Mouse (Mus musculus) left cerebral cortex, postnatal 14 days (tissue): ENCODE measurements at regions not wholly inside any gene's neighbourhood (a gene's known extent, or its start where the extent isn't known, plus 50 kb on each side); places are given as distances from the start of the nearest gene placed in this dataset.

Source experiments
- DNase-seq, 2 experiments: peaks; one replicate each; pipeline ENCODE4 v3.0.0; 2021 to 2022; ENCODE audit warnings: low spot score in 2 of 2, mixed read lengths in 1 of 2
- intact Hi-C: fragments of 180-260 bp; cut with DNase I; formaldehyde crosslinking; loops from one replicate; pipeline ENCODE4 v1.15.1; 2025

DNA sequence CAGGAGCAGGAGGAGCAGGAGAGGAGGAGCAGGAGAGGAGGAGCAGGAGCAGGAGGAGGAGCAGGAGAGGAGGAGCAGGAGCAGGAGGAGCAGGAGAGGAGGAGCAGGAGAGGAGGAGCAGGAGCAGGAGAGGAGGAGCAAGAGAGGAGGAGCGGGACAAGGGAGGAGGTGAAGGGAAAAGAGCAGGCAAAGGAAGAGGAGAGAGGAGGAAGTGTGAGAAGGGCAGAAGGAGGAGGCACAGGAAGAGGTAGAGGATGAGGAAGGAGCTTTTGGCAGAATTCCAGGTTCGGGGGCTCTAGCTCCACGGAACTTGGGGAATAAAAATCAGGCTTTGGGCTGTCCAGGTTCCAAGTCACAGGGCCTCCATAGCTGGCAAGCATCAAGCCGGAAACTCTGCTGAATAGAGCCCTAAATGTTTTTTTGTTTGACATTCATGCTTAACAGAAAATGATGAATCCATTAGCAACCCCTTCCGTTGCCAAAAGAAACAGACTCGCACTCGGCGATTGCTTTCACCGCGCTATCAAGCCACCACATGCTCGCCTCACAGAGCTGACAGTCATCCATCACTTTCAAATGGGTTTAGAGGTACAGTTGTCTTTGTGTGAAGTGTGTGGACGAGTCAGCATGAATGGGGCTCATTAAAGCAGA is 528.7 kb upstream of the Atp11b start:
- intact Hi-C loops: no loop called here
- DNase-seq: peak; percentile 12 to 31

DNA sequence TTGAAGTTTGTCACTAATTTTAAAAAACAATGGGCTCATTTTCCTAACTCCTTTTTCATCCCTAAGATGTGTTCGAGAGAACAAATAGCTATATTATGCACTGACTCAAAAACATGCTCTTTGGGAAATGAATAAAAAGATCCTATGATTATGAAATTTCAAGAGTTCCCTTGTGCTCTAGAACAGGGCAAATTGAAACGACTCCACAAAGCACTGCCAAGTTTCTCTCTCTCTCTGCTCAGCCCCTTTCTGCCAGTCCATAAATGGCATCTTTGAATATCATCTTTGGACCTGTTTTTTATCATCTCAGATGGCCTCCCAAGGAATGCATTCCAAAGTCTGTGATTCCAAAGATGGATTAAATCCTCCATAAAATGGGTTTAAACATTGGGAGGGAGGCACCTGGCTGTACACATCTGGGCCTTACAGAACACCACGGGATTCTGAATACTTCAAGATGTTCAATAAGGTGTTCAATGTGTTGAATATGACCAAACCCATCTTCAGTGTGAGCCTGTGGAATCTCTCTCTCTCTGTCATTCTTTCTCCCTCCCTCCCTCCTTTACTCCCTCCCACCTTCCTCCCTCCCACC is 528.0 kb upstream of the Atp11b start:
- intact Hi-C loops: no loop called here
- no peak for DNase-seq

DNA sequence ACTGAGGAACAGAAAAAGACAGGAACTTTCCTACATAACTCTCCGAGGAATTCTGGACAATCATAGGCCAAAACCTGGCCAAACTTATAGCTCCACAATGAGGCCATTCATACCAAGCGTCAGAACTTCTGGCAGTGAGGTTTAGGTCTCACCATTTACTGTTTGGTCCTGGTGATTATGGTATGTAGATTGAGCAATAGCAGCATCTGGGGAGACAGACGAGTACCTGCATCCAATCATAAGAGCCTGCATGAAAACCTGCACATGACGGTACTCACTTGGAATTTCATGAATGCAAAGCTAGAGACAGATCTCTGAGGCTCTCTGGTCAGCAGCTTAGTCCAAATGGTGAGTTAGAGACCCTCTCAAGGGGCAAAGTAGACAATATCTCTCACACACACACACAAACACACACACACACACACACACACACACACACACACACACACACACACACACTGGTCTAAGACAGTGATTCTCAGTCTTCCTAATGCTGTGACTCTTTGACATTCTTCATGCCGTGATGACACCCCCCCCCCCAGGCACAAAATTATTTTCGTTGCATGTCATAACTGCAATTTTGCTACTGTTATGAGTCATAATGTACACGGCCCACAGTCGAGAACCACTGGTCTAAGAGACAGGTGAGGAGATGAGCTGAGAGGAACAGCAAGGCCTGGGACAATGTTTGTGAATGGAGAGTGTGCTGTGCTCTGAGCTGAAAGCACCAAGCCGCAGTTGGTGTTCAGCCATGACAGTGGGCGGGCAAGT is 522.6 kb upstream of the Atp11b start:
- intact Hi-C loops: no loop called here
- DNase-seq: no peak

DNA sequence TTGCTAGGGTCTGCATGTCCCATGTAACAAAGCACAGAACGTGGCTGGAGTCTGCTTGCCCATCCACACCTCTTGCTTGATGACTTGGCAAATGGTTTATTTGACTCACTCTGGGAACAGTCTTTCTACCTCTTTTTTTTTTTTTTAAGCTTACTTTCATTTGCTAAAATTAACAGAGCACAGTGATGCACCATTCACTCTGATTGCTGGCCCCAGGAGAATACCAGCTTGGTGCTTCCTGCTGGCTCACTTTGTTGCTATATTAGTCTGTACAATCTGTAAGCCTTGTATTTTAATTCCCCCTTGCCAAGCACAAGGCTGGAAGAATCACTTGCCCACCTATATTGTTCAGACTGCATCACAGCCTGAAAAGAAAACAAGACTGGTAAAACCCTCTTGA is 521.4 kb upstream of the Atp11b start:
- DNase-seq: peak; percentile 25 to 38
- intact Hi-C loops: no loop called here

GRCm38 (mm10) chr3:35235066-35235465 is 518.8 kb upstream of the Atp11b start:
- DNase-seq: no peak
- intact Hi-C loops: loop anchor here (5.0 kb wide), 1 partner anchor 187 kb away; no protein-coding TSS in a partner anchor

GRCm38 (mm10) chr3:35235772-35236171 is 518.1 kb upstream of the Atp11b start:
- no peak for DNase-seq
- intact Hi-C loops: loop anchor here (5.0 kb wide), 1 partner anchor 187 kb away; no protein-coding TSS in a partner anchor

- DNase-seq: no peak
- intact Hi-C loops: loop anchor here (5.0 kb wide), 1 partner anchor 185 kb away; no protein-coding TSS in a partner anchor
Measured at GRCm38 (mm10) chr3:35237342-35237741, 516.6 kb upstream of the Atp11b start.

- intact Hi-C loops: no loop called here
- DNase-seq: no peak
Measured at GRCm38 (mm10) chr3:35242349-35242748, 511.6 kb upstream of the Atp11b start.

DNA sequence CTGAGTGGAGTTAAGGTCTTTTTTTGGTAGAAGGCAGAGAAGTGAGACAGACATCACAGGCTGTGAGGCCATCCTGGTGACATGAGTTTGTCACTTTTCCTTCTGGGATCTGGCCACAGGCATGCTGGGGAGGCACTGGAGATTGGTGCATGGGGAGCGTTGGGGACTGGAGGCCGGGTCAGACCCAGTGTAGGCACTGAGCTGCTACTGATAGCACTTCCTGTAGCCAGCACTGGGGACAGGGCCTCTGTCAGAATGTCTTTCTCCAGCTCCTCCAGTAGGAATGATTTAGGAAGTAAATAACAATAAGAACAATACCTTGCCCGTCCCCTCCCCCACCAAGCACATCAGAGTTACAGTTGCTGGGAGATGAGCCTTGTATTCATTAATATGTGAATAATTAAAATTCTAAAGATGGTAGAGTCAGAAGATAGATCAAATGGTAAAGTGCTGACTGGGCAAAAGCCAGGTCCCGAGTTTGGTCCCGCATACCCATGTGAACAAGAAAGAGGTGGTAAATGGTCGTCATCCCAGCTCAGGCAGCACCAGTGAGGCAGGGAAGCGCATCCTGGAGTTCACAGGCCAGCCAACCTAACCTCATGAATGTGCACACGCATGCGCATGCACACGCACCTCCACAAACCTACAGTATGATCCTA is 510.9 kb upstream of the Atp11b start:
- intact Hi-C loops: no loop called here

GRCm38 (mm10) chr3:35245003-35245402 is 508.9 kb upstream of the Atp11b start:
- DNase-seq: no peak
- intact Hi-C loops: no loop called here

More for the DNA sequence above, 510.9 kb upstream of the Atp11b start:
- DNase-seq: no peak

- no peak for DNase-seq
- intact Hi-C loops: no loop called here
Measured at GRCm38 (mm10) chr3:35245946-35246665, 507.8 kb upstream of the Atp11b start.

GRCm38 (mm10) chr3:35249160-35249559 is 504.7 kb upstream of the Atp11b start:
- intact Hi-C loops: no loop called here
- DNase-seq: no peak

- intact Hi-C loops: no loop called here
- DNase-seq: no peak
Measured at GRCm38 (mm10) chr3:35250092-35250749, 503.7 kb upstream of the Atp11b start.

DNA sequence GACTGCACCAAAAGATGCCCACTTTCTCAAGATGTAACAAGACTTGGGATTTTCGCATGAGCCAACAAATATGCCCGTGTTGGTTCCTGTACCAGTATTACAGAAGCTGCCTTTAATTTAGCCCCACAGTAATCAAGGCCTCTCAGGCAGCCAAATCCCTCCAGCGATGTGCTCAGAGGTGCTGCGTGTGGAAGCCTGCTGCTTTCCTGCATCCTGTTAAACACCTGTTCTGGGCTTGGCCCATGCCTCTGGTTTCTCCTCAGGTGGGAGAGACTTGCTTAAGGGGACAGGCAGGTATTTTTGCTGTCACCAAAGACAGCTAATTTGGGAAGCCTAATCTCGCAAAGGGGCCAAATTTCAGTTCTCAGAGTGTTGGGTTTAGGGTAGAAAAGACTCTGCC is 500.0 kb upstream of the Atp11b start:
- intact Hi-C loops: no loop called here
- no peak for DNase-seq

DNA sequence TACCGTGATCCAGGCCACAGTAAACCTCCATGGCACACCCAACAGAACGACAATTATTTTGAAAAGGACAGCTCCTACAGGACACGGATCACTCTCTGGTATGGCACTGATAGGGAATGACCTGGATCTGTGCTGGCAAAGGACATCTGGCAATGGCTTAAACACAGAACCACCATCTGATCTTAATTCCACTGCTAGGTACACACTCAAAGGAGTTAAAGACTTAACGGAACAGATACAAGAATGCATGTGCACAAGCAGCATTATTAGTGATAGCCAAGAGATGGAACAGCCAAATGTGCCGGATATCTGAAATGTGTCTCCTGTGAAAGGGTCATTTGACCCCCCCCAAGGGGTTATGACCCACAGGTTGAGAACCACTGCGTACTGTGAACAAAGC is 493.0 kb upstream of the Atp11b start:
- intact Hi-C loops: no loop called here

DNA sequence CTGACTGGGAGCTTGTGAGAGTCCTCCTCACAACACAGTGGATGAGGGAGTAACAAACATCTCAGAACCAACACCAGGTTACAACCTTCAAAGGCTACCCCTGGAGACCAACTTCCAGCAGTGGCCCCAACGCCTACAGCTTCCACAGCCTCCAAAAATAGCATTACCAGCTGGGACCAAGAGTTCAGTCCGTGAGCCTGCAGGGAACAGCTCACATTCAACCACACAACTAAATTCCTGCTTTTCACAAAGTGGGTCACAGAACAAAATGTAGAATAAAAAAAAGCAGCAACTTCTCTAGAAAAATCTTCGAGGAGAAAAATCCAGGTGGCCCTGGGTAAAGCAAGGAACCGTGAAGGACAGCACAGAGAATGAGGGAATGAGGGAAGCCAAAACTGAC is 485.0 kb upstream of the Atp11b start:
- no peak for DNase-seq
- intact Hi-C loops: no loop called here

More for the DNA sequence above, 493.0 kb upstream of the Atp11b start:
- no peak for DNase-seq

DNA sequence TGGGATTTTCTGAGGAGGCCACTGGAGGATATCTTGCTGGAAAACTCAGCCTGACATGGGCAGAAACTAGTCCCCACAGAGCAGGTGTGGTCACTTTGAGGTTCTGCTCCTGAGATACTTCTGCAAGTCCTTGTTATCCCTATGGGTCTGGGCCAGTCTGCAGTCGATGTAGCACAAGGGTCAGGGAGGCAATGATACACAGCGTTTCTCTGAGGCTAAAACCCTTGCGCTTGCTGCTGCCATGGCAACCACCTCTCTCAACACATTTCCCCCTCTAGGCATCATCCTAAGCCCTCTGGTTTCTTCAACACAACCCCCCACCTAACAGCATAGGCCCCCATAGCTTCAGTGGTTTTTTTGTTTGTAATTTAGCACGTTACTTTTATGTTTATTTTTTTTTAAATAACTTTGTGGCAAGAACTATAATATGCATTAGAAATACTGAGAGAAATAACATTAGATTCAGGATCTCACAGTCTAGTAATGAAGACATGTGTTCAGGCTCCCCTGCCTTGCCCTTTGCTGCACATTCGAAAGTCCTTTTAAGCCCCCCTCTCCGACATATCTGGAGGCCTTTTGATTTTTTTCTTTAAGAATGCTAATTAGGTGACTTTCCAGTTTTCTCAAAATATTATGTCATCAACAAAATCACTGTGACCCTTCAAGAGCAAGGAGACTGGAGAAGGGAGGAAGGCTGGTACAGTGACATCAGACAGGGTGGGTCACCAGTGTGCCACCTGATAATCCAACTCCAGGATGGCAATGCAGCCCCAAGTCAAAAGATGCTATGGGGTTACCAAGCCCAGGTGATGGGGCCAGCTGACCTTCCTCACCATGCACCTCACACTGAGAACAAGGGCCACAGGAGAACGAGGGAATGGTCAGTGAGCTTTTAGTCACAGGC is 483.7 kb upstream of the Atp11b start:
- intact Hi-C loops: no loop called here
- DNase-seq: no peak

DNA sequence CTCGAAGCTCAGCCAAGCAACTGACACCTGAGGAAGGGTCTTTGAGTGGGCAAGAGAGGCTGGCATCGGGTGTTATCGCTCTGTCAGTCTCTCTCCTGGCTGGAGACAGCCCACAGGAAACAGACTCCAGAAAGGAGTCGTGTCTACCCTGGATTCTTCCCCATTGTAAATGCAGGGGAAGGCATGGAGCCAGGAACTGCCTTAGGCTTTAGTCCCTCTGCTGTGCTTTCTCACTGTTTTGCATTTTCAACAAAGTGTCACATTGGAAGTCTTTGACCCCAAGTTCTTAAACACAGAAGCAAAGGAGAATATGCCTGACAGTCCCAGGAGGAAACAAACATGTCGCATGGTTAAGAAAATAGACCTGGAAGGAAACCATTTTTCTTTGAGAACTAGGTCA is 480.4 kb upstream of the Atp11b start:
- peak; percentile 22 to 26 for DNase-seq
- intact Hi-C loops: no loop called here
